Mouse (Mus musculus) small intestine, adult 2 months (tissue): Measurements from ENCODE around the gene Cxcl17.

Source experiments
- CTCF ChIP-seq: fragments of 200-500 bp; IDR thresholded peaks from 2 replicates; pipeline ENCODE4 v1.5.1; 2012; ENCODE audit warnings: low read depth, mild to moderate bottlenecking, control low read depth, inconsistent platforms, low read length, moderate library complexity, mixed read lengths; ENCODE audit not compliant: insufficient replicate concordance, insufficient read length; ENCODE audit errors: extremely low read depth
- POLR2A ChIP-seq: fragments of 200-500 bp; IDR thresholded peaks from 2 replicates; pipeline ENCODE4 v1.6.1; 2012; ENCODE audit warnings: low read depth, mild to moderate bottlenecking, control low read depth, inconsistent platforms, low read length, moderate library complexity

DNA sequence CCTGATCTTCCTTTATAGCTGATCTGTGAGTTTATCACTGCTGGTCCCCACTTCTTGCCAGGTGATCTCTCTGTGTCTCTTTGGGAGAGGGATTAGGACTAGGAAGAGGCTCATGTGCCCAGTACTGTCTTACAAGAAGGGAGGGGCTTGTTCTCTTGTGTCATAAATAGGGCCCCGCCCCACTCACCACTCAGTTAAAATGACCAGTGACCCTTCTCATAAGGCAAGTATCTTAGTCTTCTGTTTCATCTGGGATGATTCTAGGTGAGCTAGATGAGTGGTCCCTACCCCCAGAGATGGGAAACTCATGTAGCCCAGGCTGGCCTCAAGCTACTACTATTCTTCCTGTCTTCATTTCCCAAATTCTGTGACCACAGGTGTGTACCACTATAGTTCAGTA, 14.1 kb downstream of the Cxcl17 start, which contains the start of gene Lipe:
- TF ChIP-seq CTCF (no peak), POLR2A (no peak)
